In genomic region chr12:55560025-55560690, GRCm38 (mm10) we compare ENCODE assay signal across 8 mouse cellular contexts. TPM values are rescaled to one million over a fixed set of nuclear protein-coding genes. Genes with fewer than 3 reads are reported as not detected.
A peak's percentile ranks its signal among the peaks of the same experiment; 100 is the strongest.
DNase-seq lines count a peak whose midpoint lies in the region; ATAC-seq and TF ChIP-seq lines count a peak whose summit lies in the region.

No protein-coding gene starts in this region.

- no peaks in the 10 kb centered on the region for H3K79me2 ChIP-seq in macrophage (ENCODE audit: inconsistent target)

- H3K36me3 ChIP-seq in heart, embryonic 12.5 days = no peaks in the 10 kb centered on the region
- no peaks in the 10 kb centered on the region for H3K36me3 ChIP-seq in kidney, postnatal 0 days (ENCODE audit: insufficient read depth, low read length)
- no peaks in the 10 kb centered on the region for H3K36me3 ChIP-seq in macrophage (ENCODE audit: inconsistent target)
- H3K36me3 ChIP-seq in stomach, embryonic 16.5 days (ENCODE audit: control insufficient read depth, insufficient read depth, low read length) = no peaks in the 10 kb centered on the region

- H3K9me3 ChIP-seq in heart, embryonic 12.5 days (replicated peaks) = no peaks in the 10 kb centered on the region
- H3K9me3 ChIP-seq in kidney, postnatal 0 days (replicated peaks; ENCODE audit: low read length) = no peaks in the 10 kb centered on the region
- H3K9me3 ChIP-seq in stomach, embryonic 16.5 days (replicated peaks; ENCODE audit: control insufficient read depth, low read length) = no peaks in the 10 kb centered on the region

- H3K9ac ChIP-seq in heart, embryonic 12.5 days = 0 out of 2 replicates have a peak overlapping the region, but pooled peaks have one; percentile 40
- no peak overlapping the region for H3K9ac ChIP-seq in kidney, postnatal 0 days (ENCODE audit: low read depth, low read length)
- peak overlapping the region; percentile 58 for H3K9ac ChIP-seq in stomach, embryonic 16.5 days (ENCODE audit: low read length)

- DNase-seq in CD4-positive helper T cell, adult 2 months (ENCODE audit: low read depth, low spot score) = peak; percentile 32
- peak; percentile 34 for DNase-seq in adrenal gland, postnatal 10 days
- peak; percentile 25 for DNase-seq in kidney, postnatal 0 days (ENCODE audit: low spot score)
- DNase-seq in right cerebral cortex, postnatal 14 days = no peak
- no peak for DNase-seq in c-Kit-positive CD71-positive TER-119-positive erythroid progenitor cells, embryonic 14.5 days (ENCODE audit: low spot score)

- WGBS in heart, embryonic 12.5 days = 14% methylated on average over 19 of the region's 19 CpGs
- 14% methylated on average over 19 of the region's 19 CpGs for WGBS in kidney, postnatal 0 days
- 14% methylated on average over 19 of the region's 19 CpGs for WGBS in macrophage (ENCODE audit: missing documents)
- 13% methylated on average over 19 of the region's 19 CpGs for WGBS in stomach, embryonic 16.5 days

- peak overlapping the region; percentile 48 for H3K4me3 ChIP-seq in heart, embryonic 12.5 days
- peak overlapping the region; percentile 37 for H3K4me3 ChIP-seq in kidney, postnatal 0 days (replicated peaks; ENCODE audit: low read depth, low read length)
- peak overlapping the region; percentile 40 for H3K4me3 ChIP-seq in macrophage (ENCODE audit: inconsistent target)
- H3K4me3 ChIP-seq in stomach, embryonic 16.5 days (replicated peaks; ENCODE audit: low read length) = peak overlapping the region; percentile 45

- ATAC-seq in heart, embryonic 12.5 days (ENCODE audit: insufficient number of reproducible peaks, low FRiP score) = no peak
- no peak for ATAC-seq in kidney, postnatal 0 days (replicated peaks; ENCODE audit: low FRiP score, low read depth)
- no peak for ATAC-seq in stomach, embryonic 16.5 days (ENCODE audit: insufficient read depth, low FRiP score)

- no peak for TF ChIP-seq CTCF in kidney, postnatal 0 days (IDR thresholded peaks at IDR 0.05; ENCODE audit: low read depth)

- no peak overlapping the region for H3K27ac ChIP-seq in heart, embryonic 12.5 days (ENCODE audit: poor library complexity, severe bottlenecking)
- no peak overlapping the region for H3K27ac ChIP-seq in kidney, postnatal 0 days
- no peak overlapping the region for H3K27ac ChIP-seq in macrophage
- no peak overlapping the region for H3K27ac ChIP-seq in stomach, embryonic 16.5 days (ENCODE audit: low read length)

- no peaks in the 10 kb centered on the region for H3K4me1 ChIP-seq in heart, embryonic 12.5 days (replicated peaks)
- no peaks in the 10 kb centered on the region for H3K4me1 ChIP-seq in kidney, postnatal 0 days (replicated peaks; ENCODE audit: insufficient read depth, low read length)
- H3K4me1 ChIP-seq in stomach, embryonic 16.5 days (ENCODE audit: control insufficient read depth, insufficient read depth, low read length) = no peaks in the 10 kb centered on the region

- no peaks in the 10 kb centered on the region for H3K27me3 ChIP-seq in heart, embryonic 12.5 days (replicated peaks)
- no peaks in the 10 kb centered on the region for H3K27me3 ChIP-seq in kidney, postnatal 0 days (ENCODE audit: insufficient read depth, low read length)
- no peaks in the 10 kb centered on the region for H3K27me3 ChIP-seq in stomach, embryonic 16.5 days (ENCODE audit: control insufficient read depth, insufficient read depth, low read length)

- peak overlapping the region; percentile 82 for H3K4me2 ChIP-seq in heart, embryonic 12.5 days
- H3K4me2 ChIP-seq in kidney, postnatal 0 days (ENCODE audit: low read length) = peak overlapping the region; percentile 60
- H3K4me2 ChIP-seq in stomach, embryonic 16.5 days (ENCODE audit: low read depth, low read length) = peak overlapping the region; percentile 63

RNA-seq across cellular contexts. Expression of gene Aldoart2, which starts 4.9 kb away (rescaled TPM):
- not detected for total RNA-seq in adrenal gland, postnatal 10 days (2021)
- not detected in 2 replicates for polyA plus RNA-seq in heart, embryonic 12.5 days (2016; fragmentation: Nextera tagmentation; extraction: Ambion mirVana)
- not detected in 2 replicates for polyA plus RNA-seq in kidney, postnatal 0 days (2015; fragmentation: Nextera tagmentation; extraction: Ambion mirVana)
- total RNA-seq in macrophage (2018; cell fraction: chromatin; rRNA removed) = not detected
- total RNA-seq in macrophage (2018; cell fraction: cytosol; rRNA removed) = not detected
- total RNA-seq in macrophage (2018; cell fraction: nucleus; rRNA removed) = not detected
- not detected in 3 replicates for polyA plus RNA-seq in macrophage (2018)
- polyA plus RNA-seq in stomach, embryonic 16.5 days (2015; fragmentation: Nextera tagmentation; extraction: Ambion mirVana) = not detected in 2 replicates

RNA-seq across cellular contexts. Expression of gene Insm2, which starts 39.1 kb away (rescaled TPM):
- 1 to 10 TPM; 1.4 to 2.0 TPM for total RNA-seq in adrenal gland, postnatal 10 days (2021)
- 0.10 TPM in 1 of 2 replicates, not detected in the other for polyA plus RNA-seq in heart, embryonic 12.5 days (2016; fragmentation: Nextera tagmentation; extraction: Ambion mirVana)
- polyA plus RNA-seq in kidney, postnatal 0 days (2015; fragmentation: Nextera tagmentation; extraction: Ambion mirVana) = 0.08 and 0.09 TPM in 2 replicates
- total RNA-seq in macrophage (2018; cell fraction: chromatin; rRNA removed) = not detected
- not detected for total RNA-seq in macrophage (2018; cell fraction: cytosol; rRNA removed)
- total RNA-seq in macrophage (2018; cell fraction: nucleus; rRNA removed) = not detected
- polyA plus RNA-seq in macrophage (2018) = not detected in 3 replicates
- polyA plus RNA-seq in stomach, embryonic 16.5 days (2015; fragmentation: Nextera tagmentation; extraction: Ambion mirVana) = 0.21 TPM in 1 of 2 replicates, not detected in the other

Comparison
In these comparisons a context has a peak if more than half of its experiments do, and no peak if none do; other contexts are left out.
1. DNase-seq: peak in CD4-positive helper T cell, adult 2 months (single experiment), adrenal gland, postnatal 10 days (single experiment) and kidney, postnatal 0 days (single experiment); none in right cerebral cortex, postnatal 14 days (single experiment) and c-Kit-positive CD71-positive TER-119-positive erythroid progenitor cells, embryonic 14.5 days (single experiment).
2. Peak in every context shown above with its lines, with median percentiles within 50 percentile points of each other: H3K4me2 ChIP-seq and H3K4me3 ChIP-seq.